Mouse (Mus musculus) left cerebral cortex, postnatal 10 days (tissue): ENCODE data around the gene Rnf128. TPM values are rescaled to one million over a fixed set of nuclear protein-coding genes. Genes with fewer than 3 reads are reported as not detected.

Source experiments
- DNase-seq, 2 experiments: peaks; one replicate each; pipeline ENCODE4 v3.0.0; 2021 to 2022; ENCODE audit warnings: low spot score in 2 of 2, mixed read lengths in 1 of 2; ENCODE audit errors: extremely low spot score in 1 of 2
- intact Hi-C: fragments of 180-260 bp; cut with DNase I; formaldehyde crosslinking; loops from one replicate; pipeline ENCODE4 v1.15.1; 2025
- total RNA-seq, 2 experiments: library from RNA; stranded (reverse); gene quantifications; 2 replicates each; pipeline ENCODE4 v1.2.3; 2021

The Rnf128 gene
- total RNA-seq, 2 experiments from 2014 or later, result 8.8 to 9.2 TPM

DNA sequence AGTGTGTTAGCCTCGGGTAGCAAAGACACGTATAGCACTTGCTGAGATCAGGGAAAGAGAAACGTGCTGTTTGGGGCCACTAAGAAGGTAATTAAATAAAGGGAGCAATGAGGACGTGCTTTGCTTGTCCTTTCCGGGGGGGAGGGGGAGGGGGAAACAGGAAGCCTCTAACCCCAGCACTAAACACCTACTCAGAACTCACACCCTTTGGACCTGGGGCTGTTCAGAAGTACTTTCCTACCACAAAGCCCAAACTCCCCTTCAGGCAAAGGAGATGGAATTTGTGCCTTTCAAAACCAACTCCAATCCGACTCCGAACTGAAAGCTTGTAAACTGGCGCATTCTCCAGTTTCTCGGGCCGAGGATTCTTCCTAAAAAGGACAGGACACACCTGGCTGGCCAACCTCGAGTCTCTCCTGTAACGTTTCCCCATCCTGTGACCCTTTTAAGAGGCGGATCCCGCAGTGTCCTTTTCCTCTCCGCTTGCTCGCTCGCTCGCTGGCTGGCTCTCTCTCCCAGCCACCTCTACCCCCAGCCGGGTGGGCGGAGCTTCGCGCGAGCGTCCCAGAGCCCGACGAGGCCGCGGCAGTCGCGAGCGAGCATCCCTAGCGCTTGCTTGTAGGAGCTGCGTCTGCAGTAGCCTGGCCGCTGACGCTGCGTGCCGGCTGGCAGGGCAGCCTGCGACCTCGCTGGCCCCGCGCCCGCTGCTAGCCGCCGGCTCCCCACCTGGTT, 47.1 kb downstream of the Rnf128 start:
- intact Hi-C loops, result no loop called here
- DNase-seq, result peak; percentile 40 to 85

DNA sequence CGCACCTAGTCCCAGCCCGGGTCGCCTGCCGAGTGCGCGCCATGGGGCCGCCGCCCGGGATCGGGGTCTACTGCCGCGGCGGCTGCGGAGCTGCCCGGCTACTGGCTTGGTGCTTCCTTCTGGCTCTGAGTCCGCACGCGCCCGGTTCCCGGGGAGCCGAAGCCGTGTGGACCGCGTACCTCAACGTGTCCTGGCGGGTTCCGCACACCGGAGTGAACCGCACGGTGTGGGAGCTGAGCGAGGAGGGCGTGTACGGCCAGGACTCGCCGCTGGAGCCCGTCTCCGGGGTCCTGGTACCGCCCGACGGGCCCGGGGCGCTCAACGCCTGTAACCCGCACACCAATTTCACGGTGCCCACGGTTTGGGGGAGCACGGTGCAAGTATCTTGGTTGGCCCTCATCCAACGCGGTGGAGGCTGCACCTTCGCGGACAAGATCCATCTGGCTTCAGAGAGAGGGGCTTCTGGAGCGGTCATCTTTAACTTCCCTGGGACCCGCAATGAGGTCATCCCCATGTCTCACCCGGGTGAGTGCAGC, 47.7 kb downstream of the Rnf128 start:
- peak in 1 of 2 experiments; percentile 2 for DNase-seq
- intact Hi-C loops, result no loop called here

DNA sequence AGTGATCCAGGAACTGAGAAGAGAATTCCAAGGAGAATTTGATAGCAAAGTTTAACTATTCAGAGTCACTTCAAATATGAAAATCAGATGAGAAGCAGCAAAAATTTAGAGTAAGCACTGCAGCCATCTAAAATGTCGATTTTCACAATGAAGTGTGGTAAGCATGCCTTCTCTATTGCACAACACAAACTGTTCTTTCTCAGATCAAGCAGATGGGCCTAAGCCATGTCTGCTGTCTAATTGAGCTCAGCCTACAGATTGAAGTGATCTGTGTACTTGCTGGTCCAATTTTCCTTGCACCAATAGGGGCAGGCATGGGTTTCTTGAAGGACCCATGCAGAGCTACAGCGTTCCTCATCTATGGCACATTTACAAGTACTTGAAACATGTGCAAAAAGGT, 51.6 kb downstream of the Rnf128 start:
- intact Hi-C loops, result no loop called here
- no peak for DNase-seq

DNA sequence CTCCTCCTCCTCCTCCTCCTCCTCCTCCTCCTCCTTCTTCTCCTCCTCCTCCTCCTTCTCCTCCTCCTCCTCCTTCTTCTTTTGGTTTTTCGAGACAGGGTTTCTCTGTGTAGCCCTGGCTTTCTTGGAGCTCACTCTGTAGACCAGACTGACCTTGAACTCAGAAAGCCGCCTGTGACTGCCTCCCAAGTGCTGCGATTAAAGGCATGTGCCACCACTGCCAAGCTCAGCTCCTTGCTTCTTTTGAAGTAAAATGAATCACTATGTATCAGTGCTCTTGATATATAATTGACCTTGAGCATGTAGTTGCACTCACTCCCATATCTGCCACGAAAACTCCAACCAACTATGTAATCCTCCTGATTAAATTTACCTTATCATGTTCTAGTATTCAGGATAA, 59.0 kb downstream of the Rnf128 start:
- no peak for DNase-seq
- intact Hi-C loops, result no loop called here

DNA sequence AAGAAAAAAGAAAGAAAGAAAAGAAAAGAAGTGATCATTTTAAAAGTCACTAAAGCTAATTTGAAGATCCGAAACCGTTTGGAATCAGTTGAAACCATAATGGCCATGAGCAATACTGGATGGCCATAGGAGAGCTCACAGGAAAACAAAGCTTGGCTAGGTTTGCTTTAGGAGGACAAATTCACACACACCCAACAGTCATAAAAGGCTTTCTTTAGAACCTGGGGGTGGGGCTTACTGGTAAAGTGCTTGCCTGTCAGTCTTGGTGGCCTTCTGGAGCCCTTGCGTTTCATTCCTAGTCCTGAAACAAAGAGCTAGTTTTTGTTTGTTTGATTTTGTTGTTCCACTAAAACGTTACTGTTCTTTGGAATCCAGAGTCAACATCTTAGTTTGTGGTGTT, 71.6 kb downstream of the Rnf128 start:
- DNase-seq, result no peak
- intact Hi-C loops, result no loop called here

DNA sequence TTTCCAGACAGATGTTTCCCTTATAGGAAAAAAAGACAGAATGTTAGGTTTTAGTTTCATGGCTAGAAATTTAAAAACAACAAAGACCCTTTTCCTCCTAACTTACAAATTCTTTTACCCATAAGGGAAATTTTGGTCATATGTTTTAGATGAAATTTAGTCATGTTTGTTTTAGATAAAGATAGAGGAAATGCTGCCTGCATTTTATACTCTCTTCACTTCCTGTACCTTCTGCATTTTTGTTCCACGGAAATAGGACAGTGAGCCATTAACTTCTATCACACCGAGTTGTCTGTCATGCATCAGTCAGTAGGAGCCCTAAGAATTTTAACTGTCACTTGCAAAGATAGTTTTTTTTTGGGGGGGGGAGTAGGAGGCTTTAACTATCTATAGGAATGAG, 76.6 kb downstream of the Rnf128 start:
- no peak for DNase-seq
- intact Hi-C loops, result no loop called here

DNA sequence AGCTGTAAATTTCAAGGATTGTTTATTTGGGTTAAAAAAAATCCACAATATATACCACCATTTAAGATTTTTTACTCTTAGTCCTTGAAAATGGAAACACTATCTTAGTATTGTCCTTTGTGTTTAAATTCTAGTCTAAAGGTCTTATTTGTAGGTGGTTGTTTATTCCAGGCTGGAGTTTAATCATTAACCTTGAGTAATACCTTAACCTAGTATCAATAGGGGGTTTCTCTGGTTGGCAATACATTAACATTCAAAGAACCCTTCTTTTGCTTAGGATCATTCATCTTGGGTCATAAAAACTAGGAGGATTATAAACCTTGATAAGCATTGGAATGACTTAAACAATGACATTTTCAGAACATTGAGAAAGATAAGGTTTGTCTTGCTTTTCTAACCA, 77.3 kb downstream of the Rnf128 start:
- intact Hi-C loops, result no loop called here
- no peak for DNase-seq

DNA sequence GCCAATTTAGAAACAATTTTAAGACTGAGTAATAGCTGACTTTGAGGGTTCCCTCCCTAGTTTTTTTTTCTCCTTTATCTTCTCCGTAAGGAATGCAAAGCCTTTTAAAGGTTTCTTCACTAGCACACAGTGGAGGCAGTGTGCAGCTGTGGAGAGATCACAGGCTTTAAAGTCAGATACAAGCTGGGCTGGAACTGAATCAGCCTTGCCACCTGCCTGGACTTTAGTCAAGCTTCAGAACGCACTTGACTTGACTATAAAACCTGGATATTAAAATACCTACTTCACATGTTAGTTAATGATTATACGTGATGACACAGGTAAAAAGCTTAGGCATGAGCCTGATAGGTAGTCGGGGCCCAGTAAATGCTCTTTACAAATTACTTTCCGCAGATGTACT, 89.1 kb downstream of the Rnf128 start:
- no peak for DNase-seq
- intact Hi-C loops, result no loop called here

DNA sequence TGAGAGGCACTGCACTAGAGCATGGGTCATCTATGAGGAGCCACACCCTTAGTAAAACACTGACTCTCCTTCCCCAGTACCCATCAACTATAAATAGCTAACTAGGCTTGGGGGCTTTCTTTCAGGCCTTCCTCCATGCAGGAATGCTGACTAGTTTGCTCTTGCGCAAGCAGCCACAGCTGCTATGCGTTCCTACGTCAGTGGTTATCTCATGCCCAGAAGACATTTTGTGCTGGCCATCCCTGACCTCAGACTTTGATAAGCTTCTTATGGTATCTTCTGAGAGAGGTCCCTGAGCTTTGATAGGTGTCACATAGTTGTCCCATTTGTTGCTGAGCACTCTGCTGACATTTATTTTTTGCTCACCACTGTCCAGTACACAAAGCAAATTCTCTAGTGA, 90.2 kb downstream of the Rnf128 start:
- intact Hi-C loops, result no loop called here
- no peak for DNase-seq

DNA sequence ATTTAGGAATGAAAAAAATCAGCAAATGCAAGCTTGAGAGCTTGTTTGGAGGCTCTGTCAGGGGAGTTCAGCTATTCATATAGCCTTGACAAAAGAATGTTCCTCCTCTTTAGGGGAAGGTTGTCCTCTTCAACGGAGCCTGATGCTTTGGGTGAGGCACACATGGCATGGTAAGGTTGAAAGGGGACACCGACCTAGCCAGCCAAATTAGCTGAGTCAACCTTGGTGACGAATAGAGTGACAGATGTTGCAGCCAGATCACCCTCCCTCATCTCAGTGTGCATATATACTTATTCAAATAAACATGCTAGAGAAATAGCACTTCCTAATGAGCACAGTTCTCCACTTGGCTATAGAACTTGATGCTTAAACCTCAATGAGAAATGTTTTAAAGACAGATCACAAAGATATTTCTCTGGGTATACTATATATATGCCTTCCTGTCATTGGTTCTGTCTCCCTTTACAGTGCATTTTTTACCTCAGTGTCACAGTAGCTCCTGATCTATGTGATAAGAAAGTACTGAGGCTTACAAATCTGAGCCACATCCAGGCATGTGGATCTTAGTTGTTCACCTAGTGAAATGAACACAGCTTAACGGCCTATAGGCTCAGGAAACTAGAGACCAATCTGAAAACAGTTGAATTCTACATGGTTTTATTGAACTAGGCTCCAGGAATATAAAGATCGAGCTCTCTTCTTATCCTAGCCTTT, 91.4 kb downstream of the Rnf128 start:
- DNase-seq, result no peak
- intact Hi-C loops, result no loop called here

DNA sequence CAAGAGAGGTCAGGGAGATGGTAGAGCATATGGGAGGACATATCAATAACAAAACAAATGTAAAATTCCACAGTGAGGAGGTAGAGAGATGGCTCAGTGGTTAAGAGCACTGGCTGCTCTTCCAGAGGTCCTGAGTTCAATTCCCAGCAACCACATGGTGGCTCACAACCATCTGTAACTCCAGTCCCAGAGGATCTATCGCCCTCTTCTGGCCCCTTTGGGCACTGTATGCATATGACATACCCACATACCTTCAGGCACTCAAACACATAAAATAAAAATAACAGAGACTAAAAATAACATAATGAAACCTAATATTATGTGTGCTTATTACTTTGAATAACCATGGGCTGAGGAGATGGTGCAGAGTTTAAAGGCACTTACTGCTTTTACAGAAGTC, 99.0 kb downstream of the Rnf128 start:
- DNase-seq, result no peak
- intact Hi-C loops, result loop anchor here (10.0 kb wide), 1 partner anchor 247 kb away; no protein-coding TSS in a partner anchor

DNA sequence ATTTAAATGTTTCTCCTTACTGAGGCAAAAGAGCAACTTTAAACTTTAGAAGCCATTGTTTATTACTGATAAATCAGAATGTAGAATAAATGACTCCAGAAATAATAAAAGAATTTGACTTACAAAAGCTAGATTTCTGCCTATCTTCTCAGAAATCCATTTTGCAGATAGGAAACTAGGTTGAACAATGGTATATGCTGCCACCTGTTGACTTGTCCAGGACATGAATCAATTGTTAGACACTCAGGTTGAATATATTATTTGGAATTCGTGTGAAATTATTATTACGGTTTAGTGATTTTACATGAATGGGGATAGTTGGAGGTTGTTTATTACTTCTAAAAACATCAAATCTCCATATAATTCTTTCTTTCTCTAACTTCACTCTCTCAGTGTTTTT, 102.7 kb downstream of the Rnf128 start:
- DNase-seq, result peak in 1 of 2 experiments; percentile 2
- intact Hi-C loops, result loop anchor here (10.0 kb wide), 1 partner anchor 251 kb away; no protein-coding TSS in a partner anchor

DNA sequence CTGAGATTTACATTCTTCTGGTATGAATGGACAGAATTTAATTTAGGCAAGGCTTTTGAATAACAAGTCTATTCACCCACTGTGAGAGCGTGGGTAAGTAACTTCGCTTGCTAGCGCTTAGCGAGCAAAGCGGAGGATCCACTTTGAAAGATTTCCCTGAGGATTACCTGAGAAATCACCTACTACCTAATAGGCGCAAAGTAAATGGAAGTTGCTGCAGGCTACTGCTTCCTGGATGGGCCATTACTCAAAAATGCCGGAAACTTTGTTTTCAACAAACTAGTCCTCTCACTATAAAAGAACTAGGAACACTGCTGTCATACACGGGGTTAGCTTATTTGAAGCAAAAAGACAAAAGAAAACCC, 121.3 kb downstream of the Rnf128 start:
- DNase-seq, result no peak
- intact Hi-C loops, result no loop called here

DNA sequence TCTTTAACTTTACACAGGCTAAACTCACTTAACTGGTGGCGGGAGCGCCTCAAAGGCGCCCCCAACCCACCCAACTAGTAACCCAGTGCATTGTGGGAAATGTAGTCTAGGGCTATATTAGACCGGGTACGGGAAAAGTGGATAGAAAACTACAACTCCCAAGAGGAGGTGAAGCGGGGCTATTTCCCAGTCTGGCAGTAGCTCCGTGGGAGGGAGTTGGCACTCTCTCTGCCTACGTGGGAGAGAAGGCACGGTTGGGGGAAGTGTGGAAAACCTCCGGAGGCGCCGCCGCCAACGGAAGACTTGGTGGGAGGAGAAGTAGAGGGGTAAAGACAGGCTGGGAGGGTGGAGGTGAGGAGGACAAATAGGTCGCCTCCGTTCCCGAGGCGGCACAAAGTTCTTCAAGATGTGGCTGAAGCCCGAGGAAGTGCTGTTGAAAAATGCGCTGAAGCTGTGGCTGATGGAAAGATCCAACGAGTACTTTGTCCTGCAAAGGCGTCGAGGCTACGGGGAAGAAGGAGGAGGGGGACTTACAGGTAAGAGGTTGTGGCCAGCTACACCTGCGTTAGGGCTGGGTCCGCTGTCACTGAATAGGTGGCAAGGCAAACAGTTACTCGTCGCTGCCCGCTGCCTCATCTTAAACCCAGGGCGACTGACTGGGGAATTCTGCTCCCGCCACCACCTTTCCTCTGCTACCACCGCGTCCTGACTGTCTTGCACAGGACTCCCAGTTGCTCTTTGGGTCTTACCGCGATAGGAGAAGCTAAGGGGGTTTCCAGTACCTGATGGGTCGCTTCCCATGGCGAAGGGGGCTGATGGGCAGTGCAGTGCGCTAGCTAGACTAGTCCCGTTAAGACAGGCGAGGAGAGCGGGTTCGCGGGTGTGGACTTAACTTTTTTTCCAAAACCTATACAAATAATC, 121.9 kb downstream of the Rnf128 start, which contains the start of gene Tbc1d8b:
Tbc1d8b (plus strand) TSS at position 222 of the 921 bp plus-strand sequence.
- DNase-seq, result peak; percentile 75 to 77
- intact Hi-C loops, result no loop called here

DNA sequence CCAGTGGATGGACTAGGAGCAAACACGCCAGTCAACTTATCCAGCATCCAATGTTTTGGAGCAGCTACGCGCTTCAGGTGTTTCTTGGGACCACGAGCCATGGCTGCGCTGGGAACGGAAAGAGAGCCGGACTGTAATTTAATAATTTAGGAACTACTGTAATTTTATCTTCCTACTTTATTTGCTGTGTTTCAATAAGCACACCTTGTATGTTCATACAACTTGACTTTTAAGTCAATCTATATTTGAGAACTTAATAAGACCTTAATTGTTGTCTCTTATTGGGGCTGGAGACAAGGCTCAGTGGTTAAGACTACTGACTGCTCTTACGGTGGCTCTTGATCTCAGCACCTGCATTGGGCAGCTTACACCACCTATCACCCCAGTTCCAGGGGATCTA, 151.3 kb downstream of the Rnf128 start, which contains the start of gene Gm15013:
Gm15013 (minus strand) TSS at position 101 of the 400 bp plus-strand sequence.
- no peak for DNase-seq
- intact Hi-C loops, result no loop called here

DNA sequence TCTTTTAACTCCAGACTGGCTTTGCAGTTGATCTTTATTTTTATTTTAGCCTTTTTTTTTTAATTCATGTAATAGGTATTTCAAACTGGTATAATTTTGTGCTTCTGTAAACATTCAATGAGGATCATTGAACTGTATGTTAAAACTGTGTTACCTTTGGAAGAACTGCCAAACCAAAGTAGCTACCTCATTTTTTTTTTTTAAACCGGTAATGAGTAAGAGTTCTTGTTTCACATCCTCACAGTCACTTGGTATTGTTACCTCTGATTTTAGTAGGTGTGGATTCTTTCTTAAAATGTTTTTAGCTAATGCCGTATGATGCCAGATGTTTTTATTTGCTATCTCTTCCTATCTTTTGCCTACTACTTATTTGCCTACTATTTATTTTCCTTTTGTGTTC, 159.2 kb downstream of the Rnf128 start:
- no peak for DNase-seq
- intact Hi-C loops, result no loop called here
